Mouse (Mus musculus): ENCODE results near the gene BC117090.
"Not testable (repeated sequence)": the region's sequence is repeated elsewhere in the genome, so short reads cannot be mapped to it uniquely, and the experiment has no call there.

BC117090 gene

GRCm38 (mm10) chr16:36334232-36334631 is at the start of gene BC117090:
BC117090 (minus strand) TSS chr16:36334332.
- no peak for DNase-seq

- not testable (repeated sequence) for DNase-seq
These were observed 33.5 kb upstream of the BC117090 start, which contains the start of gene BC100530 for GRCm38 (mm10) chr16:36367648-36368047. BC100530 (minus strand) TSS chr16:36367748.

GRCm38 (mm10) chr16:36337171-36337570 is 3.0 kb upstream of the BC117090 start:
- no peak for DNase-seq

- DNase-seq = peak; percentile 8
These were observed 14.8 kb downstream of the BC117090 start for GRCm38 (mm10) chr16:36319286-36319685.

- not testable (repeated sequence) for DNase-seq
These were observed 18.0 kb downstream of the BC117090 start for GRCm38 (mm10) chr16:36316111-36316510.

- no peak for DNase-seq
These were observed 26.5 kb downstream of the BC117090 start for GRCm38 (mm10) chr16:36307631-36308030.

GRCm38 (mm10) chr16:36289140-36289539 is 45.0 kb downstream of the BC117090 start:
- DNase-seq = no peak

GRCm38 (mm10) chr16:36276796-36277195 is 57.3 kb downstream of the BC117090 start, which contains the start of gene Stfa1:
Stfa1 (plus strand) TSS chr16:36276951.
- not testable (repeated sequence) for DNase-seq
